Mouse (Mus musculus): ENCODE data around the gene Srrm4.
"Not testable (repeated sequence)": the region's sequence is repeated elsewhere in the genome, so short reads cannot be mapped to it uniquely, and the experiment has no call there.

Srrm4 gene

DNA sequence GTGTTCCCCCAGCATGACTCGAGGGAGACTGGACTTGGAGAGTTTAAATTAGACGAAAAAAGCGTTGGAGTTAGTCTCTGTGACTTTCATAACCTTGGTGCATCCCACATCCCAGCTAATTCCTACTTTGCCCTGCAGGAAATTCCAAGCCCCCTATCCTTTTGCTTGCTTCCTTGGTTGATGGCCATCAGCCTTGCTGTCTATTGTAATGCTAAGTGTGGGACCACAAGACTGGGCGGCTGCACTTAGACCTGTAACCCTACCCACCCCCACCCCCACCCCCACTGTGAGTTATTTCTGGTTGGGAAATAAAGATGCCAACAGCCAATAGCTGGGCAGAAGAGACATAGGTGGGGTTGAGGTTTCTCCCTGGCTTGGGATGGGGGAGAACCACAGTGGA lies 153.3 kb downstream of the Srrm4 start:
- DNase-seq = no peak

DNA sequence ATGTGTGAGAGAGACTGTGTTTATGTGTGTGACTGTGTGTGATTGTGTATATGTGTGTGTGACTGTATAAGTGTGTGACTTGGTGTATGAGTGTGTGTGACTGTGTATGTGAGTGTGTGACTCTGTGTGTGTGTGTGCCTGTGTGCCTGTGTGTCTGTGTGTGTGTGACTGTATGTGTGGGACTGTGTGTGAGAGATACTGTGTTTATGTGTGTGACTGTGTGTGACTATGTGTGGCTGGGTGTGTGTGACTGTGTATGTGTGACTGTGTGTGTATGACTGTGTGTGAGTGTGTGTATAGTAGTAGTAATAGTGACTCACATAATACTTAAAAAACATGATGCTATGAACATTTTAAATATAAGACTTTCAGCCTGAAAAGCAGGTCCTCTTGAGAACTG lies 155.5 kb downstream of the Srrm4 start:
- DNase-seq = no peak

DNA sequence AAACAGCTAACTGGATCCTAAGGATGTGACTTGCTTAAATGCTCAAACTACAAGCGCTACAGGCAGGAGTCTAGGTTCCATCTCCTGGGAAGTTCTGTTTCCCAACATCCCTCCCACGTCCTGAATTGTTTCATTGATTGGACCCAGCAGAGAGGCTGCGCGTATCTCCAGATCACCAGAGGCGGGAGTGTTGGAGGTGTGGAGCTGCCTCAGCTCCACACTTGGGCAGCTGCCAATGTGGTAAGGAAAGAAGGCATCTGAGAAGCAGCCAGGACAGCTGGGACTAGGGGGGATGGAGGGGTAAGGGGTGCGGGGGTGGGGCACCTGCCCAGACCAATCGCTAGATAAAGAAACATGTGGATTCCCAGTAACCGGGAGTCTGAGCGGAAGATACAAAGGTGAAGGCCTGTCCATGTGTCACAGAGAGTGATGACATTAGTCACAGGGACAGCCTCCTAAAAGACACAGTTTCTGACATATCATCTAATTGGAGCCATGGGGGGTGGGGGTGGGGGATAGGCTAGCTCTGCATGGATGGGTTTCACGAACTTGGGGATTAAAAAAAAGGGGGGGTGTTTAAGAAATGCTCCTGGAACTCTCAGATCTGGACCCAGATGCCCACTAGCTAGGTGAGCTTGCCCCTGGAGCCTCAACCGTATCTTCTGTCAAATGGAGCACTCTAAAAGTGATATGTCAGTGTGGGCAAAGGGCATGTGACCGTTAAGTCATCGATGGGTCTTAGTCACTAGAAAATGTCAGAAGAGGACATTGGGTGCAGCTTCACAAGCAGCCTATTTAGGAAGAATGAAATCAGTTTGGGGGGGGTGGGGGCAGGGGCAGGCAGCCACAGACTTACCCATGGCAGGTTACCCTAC lies 156.4 kb downstream of the Srrm4 start:
- no peak for DNase-seq

DNA sequence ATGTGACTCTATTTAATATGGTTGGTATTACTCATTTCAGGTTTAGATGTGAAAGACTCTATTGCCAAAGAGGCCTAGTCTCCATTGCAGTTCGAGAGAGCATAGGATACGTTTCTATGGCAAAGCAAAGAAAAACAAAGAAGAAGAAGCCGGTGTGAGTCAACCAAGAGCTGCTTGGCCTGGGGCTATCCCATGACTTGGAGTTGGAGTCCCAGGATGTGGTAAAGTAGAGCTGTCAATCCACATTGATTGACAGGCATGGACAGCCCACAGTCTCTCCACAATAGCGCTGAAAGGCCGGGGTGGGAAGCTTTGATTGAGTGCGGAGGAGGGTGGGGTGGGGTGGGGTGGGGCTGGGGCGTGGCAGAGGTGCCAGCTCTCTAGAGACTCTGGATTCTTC lies 158.7 kb downstream of the Srrm4 start:
- DNase-seq = no peak

DNA sequence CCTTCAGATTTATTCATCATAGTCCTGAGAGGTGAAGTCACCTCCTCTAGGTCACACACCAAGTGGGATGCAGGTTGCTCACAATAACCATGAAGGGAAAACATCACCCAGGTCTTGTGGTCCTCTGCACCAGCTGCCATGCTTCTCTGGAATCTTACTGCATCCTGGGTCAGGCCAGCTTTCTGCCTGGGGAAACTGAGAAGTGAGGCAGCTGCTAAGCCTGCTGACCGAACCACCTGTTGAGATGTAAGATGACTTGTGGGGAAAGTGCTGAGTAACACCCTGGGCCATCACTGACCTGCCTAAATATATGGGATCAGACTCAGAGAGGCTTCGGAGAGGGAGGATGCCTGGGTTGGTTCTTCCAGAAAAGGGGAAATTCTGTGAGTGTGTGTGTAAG lies 164.9 kb downstream of the Srrm4 start:
- no peak for DNase-seq

DNA sequence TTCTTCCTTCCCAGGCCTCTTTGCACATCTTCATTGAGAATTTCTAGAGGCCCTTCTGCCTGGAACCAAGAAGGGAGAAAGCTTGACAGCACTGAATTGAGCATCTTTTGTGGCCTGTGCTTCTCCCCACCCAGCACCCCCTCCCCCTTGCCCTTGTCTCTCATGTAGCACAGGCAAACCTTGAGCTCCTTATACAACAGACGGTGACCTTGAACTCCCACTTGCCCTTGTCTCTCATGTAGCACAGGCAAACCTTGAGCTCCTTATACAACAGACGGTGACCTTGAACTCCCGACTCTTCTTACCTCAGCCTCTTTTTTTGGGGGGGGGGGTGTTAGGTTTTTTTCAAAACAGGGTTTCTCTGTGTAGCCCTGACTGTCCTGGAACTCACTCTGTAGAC lies 165.9 kb downstream of the Srrm4 start:
- not testable (repeated sequence) for DNase-seq

DNA sequence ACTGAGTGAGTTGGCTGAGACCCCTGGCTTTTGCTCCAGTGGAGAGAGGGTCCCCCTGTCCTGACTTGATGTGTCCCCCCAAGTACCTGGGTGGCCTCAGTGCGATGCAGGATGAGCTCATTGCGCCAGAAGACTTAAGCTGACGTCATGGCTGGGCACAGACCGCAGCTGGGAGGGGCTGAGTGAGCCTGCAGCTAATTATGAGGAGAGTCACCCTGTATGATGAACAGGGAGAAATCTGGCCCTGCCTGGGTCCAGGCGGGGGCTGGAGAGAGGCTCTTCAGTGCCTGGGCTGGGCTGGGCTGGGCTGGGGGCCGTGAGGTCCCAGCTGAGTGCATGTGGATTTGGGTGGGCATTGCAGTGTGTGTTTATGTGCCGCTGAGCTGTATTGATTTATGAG lies 166.3 kb downstream of the Srrm4 start:
- DNase-seq = peak; percentile 39

DNA sequence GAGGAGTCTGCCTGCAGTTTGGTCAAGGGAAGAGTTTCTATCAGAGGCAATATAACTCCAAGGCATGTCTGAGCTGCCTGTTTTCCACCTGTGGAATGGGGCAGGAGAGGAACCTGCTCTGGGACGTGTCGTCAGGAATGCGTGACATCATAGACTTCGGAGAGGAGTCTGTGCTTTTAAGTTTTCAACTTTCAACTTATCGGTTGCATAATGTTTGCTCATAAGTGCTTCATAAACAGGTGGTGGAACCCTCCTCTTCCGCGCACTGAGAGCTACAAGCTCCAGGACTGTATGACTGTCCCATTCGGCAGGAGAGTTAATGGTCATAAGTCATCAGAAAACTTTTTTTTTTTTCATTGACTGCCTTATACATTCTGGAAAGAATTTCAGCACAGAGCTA lies 167.9 kb downstream of the Srrm4 start:
- peak; percentile 37 for DNase-seq

DNA sequence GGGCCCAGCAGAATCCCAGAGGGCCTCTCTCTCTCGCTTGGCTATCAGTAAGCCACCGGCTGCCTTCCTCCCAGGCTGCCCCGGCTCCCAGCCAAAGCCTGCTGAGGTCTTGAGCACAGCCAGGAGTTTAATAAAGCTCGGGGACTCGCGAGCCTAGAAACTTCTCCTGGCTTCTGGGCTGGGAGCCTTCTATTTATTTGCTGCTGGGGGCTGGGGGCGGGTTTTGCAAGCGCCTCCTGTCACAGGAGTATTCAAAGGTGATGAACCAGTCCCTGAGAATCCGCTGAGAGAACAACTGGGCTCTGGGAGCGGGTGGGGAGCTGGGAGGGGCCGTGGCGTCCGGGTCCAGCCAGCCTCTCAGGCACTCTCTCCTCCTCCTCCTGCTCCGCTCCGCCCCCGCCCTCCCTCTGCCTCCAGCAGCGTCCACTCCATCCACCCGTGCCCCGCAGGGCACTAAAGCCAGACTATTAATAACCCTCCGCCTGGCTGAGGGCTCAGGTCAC lies 168.9 kb downstream of the Srrm4 start, which contains the start of gene Hspb8:
TSS of gene Hspb8 (minus strand) at position 166 of the 503 bp plus-strand sequence.
- peak; percentile 91 for DNase-seq

DNA sequence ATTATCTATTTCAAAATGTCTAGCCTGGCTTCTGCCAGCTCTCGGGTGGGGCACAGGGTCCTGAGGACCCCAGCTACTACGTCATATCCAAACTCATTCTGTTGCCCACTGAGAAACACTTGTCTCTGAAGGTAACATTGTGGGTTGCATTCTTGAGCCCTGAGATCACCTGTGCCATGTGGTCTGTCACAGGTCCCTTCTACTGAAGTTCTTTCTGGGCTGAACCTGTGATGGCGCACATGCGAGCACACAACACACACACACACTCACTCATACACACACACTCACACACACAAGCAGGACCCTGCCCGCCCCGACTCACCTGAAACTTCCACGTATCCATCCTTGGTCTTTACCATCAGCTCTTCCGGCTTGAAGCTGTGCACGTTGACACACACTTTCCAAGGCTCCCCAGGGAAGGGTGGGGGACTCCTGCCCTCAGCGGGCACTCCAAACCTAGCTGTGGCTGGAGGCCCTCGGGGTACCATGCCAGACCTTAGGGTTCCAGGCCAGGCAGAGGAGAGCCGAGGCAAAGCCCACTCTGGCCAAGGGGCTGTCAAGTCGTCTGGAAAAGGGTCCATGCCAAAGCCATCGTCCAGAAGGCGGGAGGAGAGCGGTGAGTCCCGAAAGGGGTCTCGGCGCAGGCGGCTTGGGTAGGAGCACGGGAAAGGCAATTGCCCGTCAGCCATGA lies 169.7 kb downstream of the Srrm4 start:
- DNase-seq = peak; percentile 68

DNA sequence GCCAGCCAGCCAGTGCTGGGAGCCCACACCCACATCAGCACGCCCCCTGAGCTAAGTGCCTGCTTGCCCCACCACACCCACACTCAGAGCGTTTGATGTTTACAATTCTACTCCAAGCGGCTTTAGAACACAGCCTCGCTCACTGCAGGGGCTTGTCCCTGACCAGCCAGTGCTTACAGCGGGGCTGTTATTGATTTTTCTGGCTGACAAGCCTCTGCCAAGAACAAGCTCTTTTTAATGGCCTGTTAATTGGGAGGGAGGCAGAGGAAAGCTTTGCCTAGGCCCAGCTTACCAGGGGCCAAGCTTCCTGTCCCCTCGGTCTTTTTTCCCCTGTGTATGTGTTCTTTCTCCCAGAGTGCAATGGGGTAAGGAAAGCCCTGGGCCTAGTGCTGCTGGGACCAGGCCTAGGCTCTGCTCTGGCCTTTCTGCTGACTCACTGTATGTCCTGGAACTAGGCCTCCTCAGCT lies 170.8 kb downstream of the Srrm4 start:
- DNase-seq = peak; percentile 93

DNA sequence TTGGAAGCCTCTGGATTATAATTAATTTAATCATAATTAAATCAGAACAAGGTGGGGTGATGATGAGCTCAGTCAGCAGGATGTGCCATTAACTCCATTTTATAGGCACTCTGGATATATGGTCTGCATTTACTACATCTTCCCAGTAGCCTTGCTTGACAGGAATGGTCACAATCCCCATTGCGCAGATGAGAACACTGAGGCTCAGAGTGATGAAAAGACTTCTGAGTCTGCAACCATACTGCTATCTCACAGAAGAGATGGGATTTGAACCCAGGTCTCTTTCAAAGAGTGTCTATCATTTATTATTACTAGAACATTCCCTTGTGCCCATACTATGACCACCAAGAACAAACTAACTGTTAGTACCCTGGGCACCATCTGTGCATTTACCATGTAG lies 171.4 kb downstream of the Srrm4 start:
- no peak for DNase-seq

DNA sequence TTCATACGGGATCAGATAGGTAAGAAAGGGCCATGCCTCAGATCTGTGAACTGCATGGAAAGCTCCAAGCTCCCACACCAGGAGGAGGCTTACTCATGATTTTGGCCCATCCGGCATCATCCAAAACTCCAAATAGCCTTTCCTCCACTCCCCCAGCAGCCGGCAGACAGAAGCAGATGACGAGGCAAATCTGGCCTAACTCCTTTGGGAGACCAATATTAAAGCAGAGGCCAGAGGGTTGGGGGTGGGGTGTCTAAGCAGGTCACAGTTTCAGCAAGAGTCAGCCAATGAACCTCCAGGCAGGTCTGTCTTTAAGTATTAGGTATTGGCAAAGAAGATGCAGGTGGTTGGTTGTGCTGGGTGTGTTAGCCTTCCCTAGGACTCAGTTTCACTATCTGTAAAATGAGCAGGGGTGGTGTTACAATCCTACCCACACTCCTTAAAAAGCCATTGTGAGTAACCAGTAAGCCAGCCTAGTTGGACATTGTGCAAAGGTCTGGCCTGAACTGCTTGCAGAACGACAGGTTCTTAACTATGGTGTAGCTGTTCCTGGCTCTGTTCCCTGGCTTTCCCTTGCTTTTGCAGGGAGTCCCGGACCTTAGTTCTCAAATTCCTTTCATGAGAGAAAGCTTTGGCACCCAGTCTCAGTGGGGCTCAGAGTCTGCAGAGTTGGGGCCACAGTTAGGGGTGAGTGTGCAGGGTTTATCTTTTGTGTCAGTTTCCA lies 172.1 kb downstream of the Srrm4 start:
- DNase-seq = peak; percentile 56

DNA sequence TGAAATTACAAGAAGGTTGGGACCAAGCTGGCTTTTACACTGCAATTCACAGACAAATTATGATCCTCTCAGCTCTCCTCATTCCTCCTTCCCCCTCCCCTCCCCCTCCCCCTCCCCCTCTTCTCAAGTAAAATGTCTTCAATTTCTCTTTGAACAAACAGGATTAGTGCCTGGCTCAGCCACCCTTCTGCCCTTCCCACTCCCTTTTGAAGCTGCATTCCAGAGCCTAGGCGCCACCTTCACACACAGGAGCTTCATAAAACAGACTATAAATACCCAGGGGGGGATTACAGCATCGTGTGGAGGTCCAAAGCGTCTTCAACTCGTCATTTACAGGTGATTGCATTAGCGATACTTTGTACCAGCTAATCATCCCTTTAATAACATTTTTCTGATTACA lies 175.4 kb downstream of the Srrm4 start:
- no peak for DNase-seq

DNA sequence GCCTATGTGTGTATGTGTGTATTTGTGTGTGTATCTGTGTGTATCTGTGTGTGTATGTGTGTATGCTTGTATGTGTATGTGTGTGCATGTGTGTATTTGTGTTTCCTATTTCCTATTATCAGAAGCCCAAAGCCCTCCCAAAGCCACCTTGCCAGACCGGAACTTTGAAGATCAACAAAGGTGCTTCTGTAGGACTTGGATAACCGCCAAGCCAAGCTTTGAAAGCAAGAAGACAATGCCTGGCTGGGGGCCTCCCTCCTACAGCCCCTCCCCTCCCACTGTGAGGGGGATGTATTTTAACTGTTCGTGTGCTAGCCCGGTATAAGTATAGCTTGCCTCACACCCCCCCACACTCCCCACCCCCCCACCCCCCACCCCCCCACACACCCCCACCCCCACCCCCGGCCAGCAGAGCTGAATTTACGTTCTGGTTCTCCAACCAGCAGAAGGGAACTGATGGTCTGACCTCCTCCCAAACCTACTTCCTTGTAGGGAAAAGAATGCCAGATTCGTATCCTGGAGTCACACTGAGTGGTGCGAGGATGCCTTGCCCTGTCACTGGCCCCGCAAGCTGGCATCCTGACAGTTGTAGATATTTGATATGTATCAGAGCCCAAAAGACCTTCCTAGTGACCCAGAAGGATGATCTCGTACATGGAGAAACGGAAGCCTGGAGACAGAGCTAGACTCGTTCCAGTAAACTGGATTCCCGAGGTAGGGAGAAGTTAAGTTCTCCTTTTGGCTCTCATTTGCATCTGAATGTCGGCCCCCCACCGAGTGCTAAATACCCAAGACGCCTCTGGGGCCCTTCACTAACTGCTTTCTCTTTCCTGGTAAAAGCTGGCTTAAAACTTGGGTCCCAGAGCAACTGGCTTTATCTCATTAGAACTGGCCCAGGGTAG lies 181.7 kb downstream of the Srrm4 start:
- peak; percentile 73 for DNase-seq

DNA sequence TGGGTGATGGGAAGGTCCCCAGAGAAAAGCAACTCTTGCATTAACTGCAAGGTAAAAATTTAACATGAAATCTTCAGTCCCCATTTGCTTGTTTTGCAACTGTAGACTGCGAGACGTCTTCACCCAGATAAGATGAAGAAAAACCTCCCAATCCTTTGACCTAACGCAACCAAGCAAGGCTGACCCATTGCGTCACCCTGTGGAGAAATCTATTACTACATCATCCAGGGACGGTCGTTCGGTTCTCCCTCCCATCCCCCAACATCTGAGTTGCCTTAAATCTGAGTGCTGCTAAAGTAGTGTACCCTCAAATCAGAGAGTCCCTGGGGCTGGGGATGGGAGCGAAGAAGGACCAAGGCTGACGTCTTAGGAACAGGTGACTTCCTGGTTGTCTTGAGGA lies 182.7 kb downstream of the Srrm4 start:
- no peak for DNase-seq

DNA sequence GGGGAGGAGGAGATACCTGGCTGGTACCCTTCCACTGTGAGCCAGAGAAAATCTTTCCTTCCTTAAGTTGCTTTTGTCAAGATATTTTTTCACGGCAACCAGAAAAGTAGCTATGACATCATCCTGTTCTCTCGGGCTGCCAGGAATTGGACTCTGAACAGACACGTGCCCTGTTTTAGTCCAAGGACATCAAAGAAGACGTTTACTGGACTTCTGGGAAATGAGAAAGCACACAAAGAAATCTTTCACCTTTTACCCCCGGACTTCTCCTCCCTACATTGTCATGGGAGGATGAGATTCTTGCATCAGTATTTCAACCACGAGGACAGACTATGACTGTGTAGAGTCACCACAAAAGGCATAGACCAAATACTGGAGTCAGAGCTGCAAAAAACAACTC lies 183.7 kb downstream of the Srrm4 start:
- DNase-seq = peak; percentile 63

DNA sequence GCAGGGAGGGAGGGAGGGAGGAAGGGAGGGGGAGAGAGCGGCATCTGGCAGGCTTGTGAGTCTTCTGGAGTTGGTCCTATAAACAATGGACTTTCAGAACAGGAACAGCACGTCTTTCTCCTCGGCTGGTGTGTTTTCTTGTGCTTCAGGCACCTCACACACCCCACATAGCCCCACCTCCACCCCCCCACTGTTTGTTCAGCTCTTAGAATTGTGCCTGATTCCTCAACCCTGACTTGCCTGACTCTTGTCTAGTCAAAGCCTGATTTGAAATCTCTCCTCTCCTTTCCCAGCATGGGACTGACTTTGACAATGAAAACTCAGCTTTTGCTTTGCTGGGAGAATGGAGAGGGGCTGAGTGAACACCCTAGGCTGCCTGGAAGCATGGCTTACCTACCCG lies 184.3 kb downstream of the Srrm4 start:
- DNase-seq = peak; percentile 66

DNA sequence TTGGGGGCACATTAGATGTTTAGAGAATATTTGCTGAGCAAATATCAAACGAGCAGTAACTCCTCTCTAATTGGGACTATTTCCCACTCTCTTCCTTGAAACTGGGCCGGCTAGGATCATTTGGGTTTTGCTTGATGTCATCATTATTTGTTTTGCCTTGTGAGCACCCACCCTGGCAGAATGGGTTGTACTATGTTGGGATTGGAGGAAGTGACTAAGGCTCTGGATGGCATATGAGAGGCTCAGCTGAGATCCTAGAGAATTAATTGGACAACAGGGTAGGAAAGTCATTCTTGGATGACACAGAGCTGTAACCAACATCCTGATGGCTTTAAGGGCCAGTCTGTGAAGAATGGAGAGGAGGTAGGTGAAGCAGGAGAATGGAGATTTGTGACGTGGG lies 185.1 kb downstream of the Srrm4 start:
- no peak for DNase-seq

DNA sequence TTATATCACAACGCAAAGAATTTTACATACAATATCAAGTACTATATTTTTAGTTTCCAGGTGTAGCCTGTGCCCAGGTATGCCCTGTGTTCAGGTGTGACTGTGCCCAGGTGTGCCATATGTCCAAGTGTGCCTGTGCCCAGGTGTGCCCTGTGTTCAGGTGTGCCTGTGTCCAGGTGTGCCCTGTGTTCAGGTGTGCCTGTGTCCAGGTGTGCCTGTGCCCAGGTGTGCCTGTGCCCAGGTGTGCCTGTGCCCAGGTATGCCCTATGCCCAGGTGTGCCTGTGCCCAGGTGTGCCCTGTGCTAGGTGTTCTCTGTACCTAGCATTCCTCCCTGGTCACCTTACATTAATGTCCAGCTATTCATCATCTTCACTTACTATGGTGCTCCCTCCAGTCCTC lies 185.7 kb downstream of the Srrm4 start:
- DNase-seq = no peak

DNA sequence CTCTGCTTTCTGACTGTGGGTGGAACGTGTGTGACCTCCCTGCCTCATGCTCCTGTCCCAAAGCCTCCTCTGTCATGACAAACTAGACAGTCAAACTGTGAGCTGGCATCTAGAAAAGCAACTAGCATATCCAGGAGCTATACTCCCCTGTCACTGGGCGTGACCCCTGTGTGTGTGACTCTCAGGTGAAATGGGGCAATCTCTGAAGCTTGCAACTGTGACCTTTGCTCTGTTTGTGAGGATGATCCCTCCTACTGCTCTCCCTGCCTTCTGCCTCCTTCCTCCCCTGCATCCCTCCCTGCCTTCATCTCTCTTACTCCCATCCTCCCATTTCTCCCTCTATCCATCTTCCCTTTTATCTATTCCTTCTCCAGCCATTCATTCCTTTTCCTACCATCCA lies 187.6 kb downstream of the Srrm4 start:
- no peak for DNase-seq

DNA sequence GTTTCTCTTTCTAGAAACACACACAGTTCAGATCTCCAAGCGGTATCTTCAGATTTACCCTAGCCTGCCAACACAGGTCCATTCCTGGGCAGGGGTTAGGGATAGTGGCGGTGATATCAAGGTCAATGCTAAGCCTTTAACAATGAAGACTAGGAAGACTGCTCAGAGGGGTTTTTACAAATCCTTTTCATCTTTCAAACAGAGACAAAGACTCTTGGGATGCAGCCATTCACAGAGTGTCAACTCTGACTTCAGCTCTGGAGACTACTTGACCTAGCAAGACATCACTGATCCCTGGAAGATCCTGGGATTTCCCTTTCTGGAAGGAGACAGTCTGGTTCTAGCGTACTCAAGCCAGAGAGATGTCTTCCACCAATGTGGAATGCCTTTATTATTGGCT lies 190.8 kb downstream of the Srrm4 start:
- DNase-seq = no peak

All from lung, postnatal 36 days (tissue).